Mouse (Mus musculus) regulatory T cell (primary cell): ENCODE data around the gene Plxnc1.

Source experiments
- in situ Hi-C: fragments of 300-600 bp; cut with MboI, MseI; formaldehyde crosslinking; loops from one replicate; pipeline ENCODE4 v1.15.1; 2025; ENCODE audit warnings: high pct_unique_total_duplicates

The Plxnc1 gene

DNA sequence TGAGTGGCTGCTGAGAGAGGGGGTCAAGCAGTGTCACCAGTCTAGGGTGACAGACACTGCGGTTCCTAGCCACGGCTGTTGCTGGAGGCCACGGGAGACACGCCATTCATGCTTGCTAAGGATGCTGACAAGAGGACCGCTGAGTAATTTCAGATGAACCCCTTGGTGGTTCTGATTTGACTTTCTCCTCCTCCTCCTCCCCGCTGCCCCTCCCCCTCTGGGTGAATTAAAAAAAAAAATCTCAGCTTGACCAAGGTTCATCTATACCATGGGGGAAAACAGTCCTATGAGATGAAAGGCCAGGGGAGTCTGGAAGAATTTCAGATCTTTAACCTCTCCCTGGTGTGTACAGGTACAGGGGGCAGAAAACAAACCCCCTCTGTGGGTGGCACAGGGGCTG, 22.9 kb downstream of the Plxnc1 start:
- in situ Hi-C loops = no loop called here

DNA sequence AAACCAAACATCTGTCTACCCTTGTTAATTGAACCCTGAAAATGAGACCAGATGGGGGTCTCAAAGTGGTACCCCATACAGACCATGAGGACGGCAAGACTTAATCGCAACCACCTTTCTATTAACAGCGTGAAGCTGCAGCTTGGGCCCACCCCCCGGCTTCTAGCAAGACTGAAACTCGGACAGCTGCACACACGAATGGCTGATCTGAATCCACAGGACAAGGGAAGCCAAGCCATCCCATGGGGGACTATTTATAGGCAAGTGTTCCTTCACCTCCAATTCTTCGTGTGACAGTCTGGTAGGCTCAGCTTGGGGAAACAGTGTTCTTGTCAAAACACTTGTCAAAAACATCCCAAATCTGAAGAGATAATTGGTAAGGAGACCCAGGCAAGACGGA, 24.1 kb downstream of the Plxnc1 start:
- in situ Hi-C loops = no loop called here

DNA sequence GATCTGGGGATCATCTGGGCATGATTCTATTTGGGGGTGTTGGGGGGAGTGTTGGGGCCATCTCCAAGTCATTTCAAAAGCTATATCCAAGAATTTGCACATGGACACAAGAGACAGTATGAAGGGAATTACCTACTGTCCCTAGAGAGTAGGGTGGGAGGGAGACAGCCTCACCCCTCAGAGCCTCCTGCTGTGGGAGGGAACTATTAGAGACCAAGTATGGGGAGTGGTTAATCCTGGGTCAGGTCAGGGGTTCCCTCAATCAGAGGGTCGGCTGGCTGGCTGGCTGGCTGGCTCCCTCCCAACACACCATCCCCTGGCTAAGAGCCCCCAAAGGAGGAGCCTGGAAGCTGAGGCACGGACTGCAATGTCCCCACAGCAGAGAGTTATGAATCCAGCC, 24.7 kb downstream of the Plxnc1 start:
- in situ Hi-C loops = no loop called here

DNA sequence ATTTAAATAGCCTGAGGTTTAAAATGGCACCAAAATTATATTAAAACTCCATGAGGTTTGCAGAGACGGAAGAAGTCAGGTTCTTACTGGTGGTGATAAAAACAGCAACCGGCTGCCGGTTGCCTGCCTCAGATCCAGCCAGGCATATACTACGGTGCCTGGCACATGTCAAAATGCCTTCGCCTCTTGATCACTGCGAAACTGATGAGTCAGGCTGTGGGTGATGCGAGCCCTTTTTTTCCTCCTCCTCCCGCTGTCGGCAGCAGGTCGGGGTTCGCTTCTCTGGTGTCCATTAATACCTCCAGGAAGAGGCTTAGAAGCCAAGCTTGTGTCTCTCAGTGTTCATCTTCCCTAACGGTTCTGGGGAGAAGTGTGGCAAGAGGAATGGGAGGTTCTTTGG, 25.1 kb downstream of the Plxnc1 start:
- in situ Hi-C loops = no loop called here

DNA sequence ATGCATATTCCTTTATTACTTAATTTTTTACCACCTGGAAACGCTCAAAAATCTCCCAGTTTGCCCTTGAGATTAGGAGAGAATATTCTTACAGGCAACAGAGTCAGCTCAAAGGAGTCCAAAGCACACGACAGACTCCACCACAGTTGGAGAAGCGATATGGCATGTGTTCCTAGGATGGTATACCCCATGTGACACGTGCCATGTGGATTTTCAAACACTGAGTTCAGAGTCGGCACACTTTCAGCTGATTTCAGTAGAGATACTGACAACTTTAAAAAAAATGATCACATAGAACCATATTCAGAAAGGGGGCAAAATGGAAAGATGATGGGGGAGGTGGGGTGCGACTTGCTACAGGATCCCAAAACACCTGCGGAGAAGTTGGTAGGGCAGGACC, 26.0 kb downstream of the Plxnc1 start:
- in situ Hi-C loops = no loop called here

DNA sequence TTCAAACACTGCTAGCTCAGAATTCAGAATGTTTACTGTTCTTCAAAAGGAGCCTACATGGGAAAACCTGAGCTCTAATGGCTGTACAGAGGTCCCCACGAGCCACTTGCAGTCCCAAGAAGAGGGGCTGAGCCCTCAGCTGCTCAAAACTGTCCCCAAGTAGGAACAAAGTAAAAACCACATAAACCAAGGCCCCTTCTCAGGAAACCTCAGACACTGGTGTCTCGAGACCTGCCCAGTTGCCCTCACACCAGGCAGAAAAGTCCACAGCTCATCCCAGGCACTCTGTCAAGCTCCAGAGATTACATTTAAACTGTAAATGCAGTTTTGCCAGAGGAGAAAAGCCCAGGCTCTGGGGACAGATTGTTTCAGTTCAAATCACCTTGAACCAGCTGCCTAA, 26.6 kb downstream of the Plxnc1 start:
- in situ Hi-C loops = no loop called here

DNA sequence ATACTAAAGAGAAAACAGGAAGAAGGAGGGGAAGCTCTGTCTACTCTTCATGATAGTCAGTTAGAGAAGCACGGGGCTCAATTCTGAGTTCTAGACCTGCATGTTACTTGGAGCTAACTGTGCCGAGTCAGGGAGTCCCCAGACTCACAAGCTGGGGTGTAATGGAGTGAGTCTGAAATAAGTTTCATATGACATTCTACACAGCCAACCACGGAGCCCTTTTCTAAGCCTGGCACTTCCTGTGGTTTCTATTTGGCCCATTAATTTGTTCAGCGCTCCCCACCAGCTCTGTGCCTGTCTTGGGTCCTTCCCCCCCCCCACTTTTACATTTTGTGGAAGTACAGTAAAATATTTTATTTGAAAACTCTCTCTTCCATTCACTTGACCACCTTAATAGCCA, 27.3 kb downstream of the Plxnc1 start:
- in situ Hi-C loops = no loop called here

DNA sequence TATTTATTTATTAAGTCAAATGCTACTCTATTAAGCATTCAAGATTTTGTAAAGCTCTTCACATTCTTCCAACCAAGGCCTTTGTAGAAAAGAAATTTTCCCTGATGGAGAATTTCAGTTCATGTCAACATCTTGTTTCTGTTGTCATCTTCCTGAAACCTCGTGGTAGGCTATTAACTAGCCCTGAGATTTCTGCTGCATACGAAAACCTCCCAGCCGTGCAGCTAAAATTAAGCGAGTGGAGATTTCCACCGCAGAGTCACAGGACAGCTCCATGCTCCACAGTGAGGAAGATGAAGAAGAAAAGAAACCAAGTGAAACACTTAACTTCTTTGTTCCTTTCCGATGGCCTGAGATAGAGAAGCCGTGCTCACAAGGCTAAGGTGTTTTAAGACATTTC, 28.0 kb downstream of the Plxnc1 start:
- in situ Hi-C loops = no loop called here

DNA sequence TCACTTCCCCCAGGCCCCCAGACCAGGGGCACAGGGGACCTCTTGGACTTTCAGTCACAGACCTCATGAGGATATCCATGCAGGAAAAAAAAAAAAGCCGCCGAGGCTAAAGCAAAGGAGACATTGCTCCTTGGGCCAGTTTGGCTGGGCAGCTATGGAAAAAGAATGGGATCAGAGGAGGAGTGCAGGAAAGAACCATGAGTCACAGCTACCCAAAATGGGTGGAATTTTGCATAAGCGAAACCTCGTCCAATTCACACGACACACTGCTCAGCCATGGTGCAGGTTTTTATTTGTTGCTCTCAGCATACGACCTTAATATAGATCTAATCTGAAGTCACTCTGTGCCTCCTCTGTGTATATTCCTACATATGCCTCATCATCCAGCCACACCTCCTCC, 28.9 kb downstream of the Plxnc1 start:
- in situ Hi-C loops = no loop called here

DNA sequence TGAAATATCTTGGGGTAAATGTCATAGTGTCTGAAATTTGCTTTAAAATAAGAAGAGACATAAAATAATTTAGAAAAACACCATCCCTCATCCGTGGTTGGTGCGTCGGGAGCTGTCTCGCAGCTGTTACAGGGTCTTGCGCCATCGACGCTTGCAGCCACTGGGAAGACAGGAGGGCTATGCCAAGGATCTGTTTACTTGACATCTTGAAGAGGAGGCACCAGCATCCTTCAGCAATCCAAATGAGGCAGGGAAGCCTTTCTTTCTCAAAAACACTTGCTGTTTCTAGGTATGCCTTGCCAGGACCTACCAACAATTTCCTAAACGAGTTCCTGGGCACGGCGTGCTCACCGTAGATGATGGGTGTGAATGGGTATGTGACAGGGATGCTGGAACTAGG, 30.6 kb downstream of the Plxnc1 start:
- in situ Hi-C loops = no loop called here

DNA sequence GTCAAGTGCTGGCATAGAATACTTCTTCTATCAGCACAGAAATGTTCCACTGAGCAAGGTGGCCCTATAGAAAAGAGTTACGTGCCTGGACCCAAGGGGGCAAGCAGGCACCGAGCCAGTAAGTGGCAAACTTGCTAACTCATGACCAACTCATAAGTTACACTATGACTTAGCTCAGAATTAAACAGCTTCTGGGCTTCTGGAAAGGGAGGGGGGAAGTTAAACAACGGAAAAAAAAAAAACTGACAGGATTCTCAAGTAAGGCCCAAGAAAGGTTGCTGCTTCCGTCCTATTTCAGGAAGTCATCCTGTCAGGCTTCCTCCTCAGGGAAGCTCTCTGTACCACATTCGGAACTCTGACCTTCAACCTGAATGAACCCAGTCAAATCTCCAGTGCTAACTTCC, 31.3 kb downstream of the Plxnc1 start:
- in situ Hi-C loops = no loop called here

DNA sequence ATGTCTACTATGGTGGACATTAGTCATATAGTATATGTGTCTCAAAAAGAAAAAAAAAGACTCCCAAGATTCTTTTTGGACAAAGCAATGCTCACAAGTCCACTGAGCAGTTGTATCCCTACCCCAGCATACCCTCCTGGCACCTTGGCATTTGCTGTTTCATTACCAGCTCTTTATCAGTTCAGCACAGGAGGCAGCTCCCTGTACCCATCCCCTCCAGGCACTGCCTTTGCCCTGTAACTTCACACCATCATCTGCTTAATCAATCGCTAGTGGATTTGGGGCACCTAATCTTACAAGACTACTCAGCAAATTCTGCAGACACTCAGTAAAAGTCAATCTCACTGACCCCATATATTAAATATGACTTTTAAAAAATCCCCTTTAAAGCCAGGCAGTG, 32.1 kb downstream of the Plxnc1 start:
- in situ Hi-C loops = no loop called here

DNA sequence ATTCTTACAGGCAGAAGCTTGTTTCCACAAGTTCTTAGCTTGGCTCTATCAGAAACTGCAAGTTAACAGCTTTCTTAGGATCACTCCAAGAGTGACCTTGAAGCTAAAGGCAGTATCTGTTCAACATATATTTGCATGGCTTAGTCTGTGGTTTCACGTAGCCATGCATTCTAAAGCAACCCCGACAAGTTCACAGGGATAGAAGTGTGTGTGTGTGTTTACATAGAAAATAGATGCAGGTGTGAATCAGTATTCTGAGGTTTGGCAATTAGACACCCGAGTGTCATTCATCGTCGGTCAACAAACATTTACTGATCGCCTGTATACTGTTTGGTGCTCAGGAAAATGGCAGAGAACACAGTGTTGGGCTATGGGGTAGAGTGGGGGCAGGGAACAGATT, 33.5 kb downstream of the Plxnc1 start:
- in situ Hi-C loops = no loop called here

DNA sequence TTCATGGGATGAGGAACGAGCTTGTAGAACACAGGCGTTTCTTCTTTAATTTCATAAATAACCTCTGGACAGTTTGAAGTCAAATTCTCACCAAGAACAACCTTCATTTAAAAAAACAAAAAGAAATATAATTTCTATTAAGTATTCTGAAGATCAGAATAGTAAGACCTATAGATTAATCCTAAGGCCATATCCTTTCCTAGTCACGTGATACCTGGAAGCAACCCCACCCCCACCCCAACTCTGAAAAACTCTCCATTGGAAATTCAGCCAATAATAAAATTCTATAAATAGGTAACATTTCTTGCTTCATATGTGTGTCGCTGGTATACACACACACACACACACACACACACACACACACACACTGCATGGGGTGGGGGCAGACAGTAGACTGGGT, 34.1 kb downstream of the Plxnc1 start:
- in situ Hi-C loops = no loop called here

DNA sequence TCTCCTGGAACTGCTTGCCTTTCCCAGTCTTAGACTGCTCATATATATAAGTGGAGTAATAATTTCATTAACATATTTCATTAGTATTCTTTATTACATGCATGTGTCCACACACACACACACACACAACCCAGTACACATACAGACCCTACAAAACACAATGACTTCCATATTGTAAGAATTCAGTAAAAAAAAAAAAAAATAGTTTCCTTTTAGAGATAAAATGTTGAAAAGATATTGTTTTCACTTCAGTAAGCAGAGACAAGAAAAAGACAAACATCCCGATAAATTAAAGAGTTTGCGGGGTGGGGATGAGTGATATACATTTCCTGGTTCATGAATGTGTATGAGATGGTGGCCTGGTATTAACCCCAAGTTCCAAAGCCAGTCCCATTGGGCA, 34.8 kb downstream of the Plxnc1 start:
- in situ Hi-C loops = no loop called here

DNA sequence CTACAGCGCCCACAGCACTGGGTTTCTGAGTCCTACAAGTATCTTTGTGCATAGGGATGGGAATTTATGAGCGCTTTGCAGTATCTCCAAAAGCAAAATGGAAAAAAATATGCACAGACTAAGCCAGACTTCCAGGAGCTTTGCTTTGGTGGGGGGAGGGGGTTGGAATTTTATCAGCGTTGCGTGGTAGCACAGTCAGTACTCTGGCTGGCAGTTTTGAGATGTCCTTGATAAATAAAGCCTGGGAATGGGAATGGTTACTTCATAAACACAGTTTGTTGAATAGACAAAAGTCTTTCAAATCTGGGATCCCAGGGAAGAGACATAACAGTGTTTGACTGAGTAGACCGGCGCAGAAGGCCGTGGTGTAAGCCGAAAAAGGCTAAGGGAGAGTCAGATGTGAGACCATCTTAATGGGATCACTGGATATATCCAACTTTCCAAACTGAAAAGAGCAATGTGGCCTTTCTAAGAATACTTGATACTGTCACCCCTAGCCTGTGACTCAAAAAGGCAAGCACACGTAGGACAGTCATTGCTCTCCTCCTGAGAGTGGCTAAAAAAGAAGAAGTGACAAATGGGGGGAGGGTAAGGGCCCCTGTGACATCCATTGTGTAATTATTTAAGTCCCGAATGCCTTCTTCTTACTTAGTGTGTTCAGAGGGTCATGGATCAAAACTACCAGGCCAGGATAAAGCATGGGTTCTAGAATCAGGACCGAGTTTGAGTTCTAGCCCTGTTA, 35.5 kb downstream of the Plxnc1 start:
- in situ Hi-C loops = no loop called here

DNA sequence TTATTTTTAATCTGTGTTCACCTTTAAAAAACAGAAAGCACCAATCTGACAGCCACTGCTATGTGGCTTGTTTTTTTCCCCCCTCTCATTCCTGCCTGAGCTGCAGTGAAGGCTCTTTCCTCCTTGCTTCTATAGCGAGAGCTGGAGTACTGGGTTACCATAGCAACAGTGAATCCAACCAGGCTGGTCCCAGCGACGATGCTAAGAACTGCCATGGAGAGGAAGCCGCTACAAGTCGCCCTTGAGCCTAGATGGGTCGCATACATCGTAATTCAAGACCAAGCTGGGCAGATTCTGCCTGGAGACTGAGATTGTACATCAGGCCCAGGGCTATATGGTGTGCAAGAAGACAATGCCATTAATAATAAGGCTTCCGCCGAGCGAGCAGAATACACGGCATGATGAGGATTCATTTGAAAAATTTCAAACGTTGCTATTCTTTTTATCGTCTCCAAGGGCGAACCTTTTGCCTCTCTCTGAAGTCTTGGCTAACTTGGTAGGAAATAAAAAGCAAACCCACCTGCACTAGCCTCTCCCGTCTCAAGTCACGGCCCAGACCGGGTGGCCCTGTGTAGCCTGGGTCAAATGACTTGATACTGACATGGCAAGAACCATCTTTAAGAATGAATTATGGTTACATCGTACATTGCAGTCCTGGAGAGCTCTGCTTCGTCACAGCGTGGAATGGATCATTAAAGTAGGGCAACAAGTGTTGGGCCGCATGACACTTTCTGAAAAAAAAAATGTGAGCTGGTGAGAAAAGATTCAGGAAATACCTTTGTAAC, 38.8 kb downstream of the Plxnc1 start:
- in situ Hi-C loops = no loop called here

DNA sequence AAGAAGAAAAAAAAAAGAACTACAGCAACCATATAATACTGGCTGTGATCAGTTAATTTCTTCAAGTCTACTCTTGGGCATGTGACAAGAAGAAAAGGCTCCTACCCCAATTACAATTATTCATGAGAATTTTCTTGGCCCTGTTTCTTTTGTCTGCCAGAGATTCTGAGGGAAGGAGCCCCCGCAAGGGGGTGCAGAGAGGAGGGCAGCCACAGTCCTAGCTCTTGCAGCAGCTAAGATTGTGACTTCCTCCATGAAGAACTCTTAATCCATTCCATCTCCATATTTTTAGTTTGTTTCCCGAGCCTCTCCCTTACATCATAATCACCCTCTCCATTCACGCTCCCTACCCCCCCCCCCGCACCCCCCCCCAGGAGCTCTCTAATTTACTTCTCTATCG, 39.4 kb downstream of the Plxnc1 start:
- in situ Hi-C loops = no loop called here

DNA sequence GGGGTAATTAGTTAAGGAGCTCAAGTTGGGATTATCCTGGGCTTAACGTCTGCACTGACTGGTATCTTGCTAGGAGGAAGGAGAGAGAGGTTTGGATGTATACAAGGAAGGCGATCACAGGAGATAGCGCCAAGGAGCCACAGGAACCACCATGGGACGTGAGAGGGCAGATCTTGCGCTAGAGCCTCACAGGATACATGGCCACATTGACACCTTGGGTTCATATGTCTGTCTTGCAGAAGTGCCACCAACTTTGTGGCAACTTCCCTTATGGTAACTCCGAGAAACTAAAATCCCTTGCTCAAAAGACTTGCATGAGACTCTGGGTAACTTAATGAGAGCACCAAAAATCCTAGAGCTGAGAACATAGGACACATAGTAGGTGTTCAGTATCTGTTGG, 47.7 kb downstream of the Plxnc1 start:
- in situ Hi-C loops = loop anchor here (25.0 kb wide), 1 partner anchor 1540 kb away; no protein-coding TSS in a partner anchor

DNA sequence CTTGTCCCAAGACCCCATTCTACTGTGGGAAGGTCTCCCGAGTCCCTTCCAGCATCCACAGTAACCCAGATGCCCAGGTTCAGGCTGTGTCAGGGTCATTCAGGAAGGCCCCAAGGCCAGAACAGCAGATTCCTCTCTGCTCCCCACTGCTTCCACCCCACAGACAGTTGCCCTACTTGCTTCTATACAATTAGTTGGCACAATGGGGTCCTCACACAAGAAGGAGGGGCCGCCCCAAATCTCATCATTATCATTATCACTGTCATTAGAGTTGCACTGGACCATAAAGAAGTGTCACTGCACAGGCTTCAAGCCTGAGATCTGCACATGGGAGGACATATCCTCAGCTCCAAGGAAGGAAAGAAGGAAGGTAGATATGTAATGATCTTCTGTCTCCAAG, 48.3 kb downstream of the Plxnc1 start:
- in situ Hi-C loops = loop anchor here (25.0 kb wide), 1 partner anchor 1541 kb away; no protein-coding TSS in a partner anchor

DNA sequence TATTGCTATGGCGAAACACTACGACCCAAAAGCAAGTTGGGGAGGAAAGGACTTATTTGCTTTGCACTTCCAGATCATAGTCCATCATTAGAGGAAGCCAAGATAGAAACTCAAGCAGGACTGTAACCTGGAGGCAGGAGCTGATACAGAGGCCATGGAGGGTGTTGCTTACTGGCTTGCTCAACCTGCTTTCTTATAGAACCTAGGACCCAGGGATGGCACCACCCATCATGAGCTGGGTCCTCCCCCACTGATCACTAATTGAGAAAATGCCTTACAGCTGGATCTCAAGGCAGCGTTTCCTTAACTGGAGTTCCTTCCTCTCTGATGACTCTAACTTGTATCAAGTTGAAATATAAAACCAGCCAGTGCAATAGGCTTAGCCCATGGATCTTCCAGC, 48.8 kb downstream of the Plxnc1 start:
- in situ Hi-C loops = loop anchor here (25.0 kb wide), 1 partner anchor 1541 kb away; no protein-coding TSS in a partner anchor

DNA sequence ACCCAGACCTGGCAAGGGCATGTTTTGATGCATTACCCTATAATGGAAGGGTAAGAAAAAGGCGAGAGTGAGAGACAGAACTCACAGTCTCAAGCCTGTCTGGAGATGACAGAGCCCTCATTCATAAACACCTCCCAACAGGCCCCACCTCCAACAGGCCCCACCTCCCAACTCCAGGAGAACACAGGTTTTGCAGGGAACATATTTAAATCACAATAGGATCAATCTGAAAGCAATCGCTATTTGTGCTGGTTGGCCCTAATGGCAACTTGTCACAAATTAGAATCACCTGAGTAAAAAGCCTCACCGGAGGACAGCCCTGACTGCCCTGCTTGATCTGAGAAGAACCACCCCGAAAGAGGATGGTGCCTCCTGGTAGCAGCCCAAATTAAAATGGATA, 54.9 kb downstream of the Plxnc1 start:
- in situ Hi-C loops = loop anchor here (25.0 kb wide), 1 partner anchor 1548 kb away; no protein-coding TSS in a partner anchor

DNA sequence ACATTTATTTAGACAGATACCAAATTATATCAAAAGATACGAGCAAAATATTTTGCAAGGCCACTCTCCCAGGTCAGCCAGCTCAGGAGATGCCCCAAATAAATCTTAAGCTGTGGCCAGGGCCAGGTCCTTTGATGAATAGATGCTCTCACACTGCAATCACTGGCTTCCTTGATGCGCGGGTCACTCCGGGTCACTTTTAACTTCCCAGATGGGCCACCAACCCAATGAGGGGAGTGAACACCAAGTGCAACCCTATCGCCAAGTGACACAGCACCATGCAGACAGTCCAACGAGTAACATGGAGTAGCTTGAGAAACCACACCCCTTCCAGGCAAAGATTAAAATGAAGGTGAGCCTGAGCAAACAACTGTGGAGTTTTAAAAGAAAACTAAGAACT, 61.4 kb downstream of the Plxnc1 start:
- in situ Hi-C loops = loop anchor here (25.0 kb wide), 1 partner anchor 1554 kb away; no protein-coding TSS in a partner anchor
